Mouse (Mus musculus) lung, adult 2 months (tissue): ENCODE measurements around the gene Kif26b. TPM values are rescaled to one million over a fixed set of nuclear protein-coding genes. Genes with fewer than 3 reads are reported as not detected.

Source experiments
- DNase-seq: peaks from one replicate; pipeline ENCODE4 v3.0.0; 2022
- H3K4me1 ChIP-seq: fragments of 200-500 bp; 2 replicates; pipeline ENCODE4 v1.6.1; 2011; ENCODE audit warnings: low read length; ENCODE audit not compliant: control insufficient read depth, insufficient read depth
- H3K4me3 ChIP-seq: fragments of 200-500 bp; replicated peaks from 2 replicates; pipeline ENCODE3; 2011; ENCODE audit warnings: low read depth, mild to moderate bottlenecking, control low read depth, low read length; ENCODE audit errors: extremely low read depth
- CTCF ChIP-seq: fragments of 200-500 bp; IDR thresholded peaks from 2 replicates; pipeline ENCODE4 v1.5.1; 2011; ENCODE audit warnings: mild to moderate bottlenecking, low read length, control low read depth; ENCODE audit not compliant: insufficient read depth
- POLR2A ChIP-seq: fragments of 200-500 bp; IDR thresholded peaks from 2 replicates; pipeline ENCODE4 v1.6.1; 2011; ENCODE audit warnings: low read depth, mild to moderate bottlenecking, control low read depth, low read length, borderline replicate concordance; ENCODE audit errors: extremely low read depth
- WGBS: fragments of 180-500 bp; shearing (Covaris S2); methylation state at CpG from one replicate; pipeline ENCODE4 v1.1.7; 2018; 5-methylcytosine and 5-hydroxymethylcytosine counted together
- polyA plus RNA-seq: library from polyadenylated mRNA; depleted of rRNA; stranded (reverse); fragments of >200 nt; gene quantifications from 2 replicates; pipeline ENCODE4 v1.2.3, GENCODE M21; 2012

The Kif26b gene
- polyA plus RNA-seq, 1 experiment = 3.6 TPM

GRCm38 (mm10) chr1:178791266-178791665 is 262.3 kb downstream of the Kif26b start:
- no peak for DNase-seq
- no peak for TF ChIP-seq POLR2A
- no peak for TF ChIP-seq CTCF
- Histone ChIP-seq H3K4me3 (no peak overlapping the region), H3K4me1 (no peaks in the 10 kb centered on the region)
- WGBS = 35% methylated on average over 1 of the region's 1 CpGs

DNA sequence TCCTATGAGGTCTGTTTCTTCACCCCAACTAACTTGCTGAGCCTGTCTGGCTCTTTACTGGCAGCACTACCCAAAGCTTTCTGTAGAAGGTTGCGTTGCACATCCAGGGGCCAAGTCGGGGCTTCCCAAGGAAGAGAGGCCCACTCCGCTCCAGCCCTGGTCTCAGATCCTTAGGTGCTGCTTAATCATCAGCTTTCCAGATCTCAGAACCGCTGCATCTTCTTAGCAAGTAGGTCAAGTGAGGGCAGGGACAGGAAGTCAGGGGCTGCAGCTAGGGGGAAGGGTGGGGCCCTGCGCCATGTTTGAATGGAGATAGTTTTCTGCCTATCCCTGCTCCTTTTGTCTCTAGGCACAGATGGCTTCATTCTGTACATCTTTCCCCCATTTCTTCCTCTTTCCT is 263.8 kb downstream of the Kif26b start:
- TF ChIP-seq POLR2A (no peak), CTCF (no peak)
- Histone ChIP-seq H3K4me1 (no peaks in the 10 kb centered on the region), H3K4me3 (no peak overlapping the region)
- DNase-seq = no peak
- 90% methylated on average over 5 of the region's 5 CpGs for WGBS

DNA sequence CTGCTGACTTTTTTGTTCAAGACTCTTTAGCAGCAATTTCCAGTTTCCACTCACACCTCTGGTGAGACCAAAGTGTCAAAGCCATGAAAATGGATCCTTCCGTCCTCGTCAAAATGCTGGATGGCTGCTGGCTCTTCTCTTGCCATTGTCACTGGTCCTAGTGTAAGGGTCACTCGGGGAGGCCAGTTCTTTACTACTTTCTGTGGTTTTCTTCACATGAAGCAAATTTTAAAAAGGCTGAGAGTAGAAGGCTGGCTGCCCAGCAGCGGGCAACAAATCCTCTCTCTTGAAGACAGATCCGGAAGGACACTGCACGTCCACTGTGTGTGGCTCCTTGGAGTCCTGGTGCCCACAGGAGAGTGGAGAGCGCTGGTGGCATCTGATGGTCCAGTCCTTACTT is 265.9 kb downstream of the Kif26b start:
- WGBS = 91% methylated on average over 7 of the region's 7 CpGs
- TF ChIP-seq POLR2A = no peak
- no peak for TF ChIP-seq CTCF

DNA sequence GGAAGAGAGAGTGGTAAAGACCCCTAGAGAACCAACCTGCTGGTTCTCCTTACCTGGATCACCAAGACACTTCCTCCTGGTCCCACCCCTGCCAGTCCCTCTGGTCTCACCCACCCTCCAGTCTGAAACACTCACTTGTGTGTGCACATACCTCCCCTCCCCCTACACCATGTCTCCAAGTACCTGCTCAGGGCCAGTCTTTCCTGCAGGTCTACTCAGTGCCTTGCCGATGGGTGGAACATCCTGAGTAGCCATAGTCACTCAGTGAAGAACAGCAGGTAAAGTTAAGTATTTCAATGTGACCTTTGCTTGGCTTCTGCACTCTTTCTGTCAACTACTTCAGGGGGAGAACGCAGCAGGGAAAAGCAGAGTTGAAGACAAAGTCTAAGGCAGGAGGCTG is 268.5 kb downstream of the Kif26b start:
- TF ChIP-seq POLR2A (no peak), CTCF (no peak)

More for the DNA sequence above, 265.9 kb downstream of the Kif26b start:
- H3K4me1 ChIP-seq = no peaks in the 10 kb centered on the region
- no peak for DNase-seq
- H3K4me3 ChIP-seq = no peak overlapping the region

DNA sequence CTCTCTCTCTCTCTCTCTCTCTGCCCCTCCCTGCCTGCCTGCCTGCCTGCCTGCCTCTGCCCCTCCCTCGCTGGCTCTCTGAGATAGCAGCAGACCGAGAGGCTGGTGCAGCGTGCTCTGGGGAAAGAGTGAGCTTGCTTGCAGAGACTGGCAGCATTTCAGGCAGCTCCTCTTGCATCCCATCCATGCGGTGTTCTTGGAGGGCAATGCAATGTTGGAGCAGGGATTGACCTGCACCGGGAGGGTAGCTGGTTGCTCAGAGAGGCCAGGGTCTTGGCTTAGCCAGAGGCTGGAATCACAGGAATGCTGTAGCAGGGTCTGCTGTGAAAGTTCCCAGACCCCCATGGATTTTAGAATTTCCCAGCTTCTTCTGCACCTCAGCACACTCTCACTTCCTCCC is 269.4 kb downstream of the Kif26b start:
- WGBS = 6% methylated on average over 5 of the region's 5 CpGs
- TF ChIP-seq CTCF (no peak), POLR2A (no peak)
- Histone ChIP-seq H3K4me3 (no peak overlapping the region), H3K4me1 (no peaks in the 10 kb centered on the region)
- no peak for DNase-seq

More for the DNA sequence above, 268.5 kb downstream of the Kif26b start:
- no peaks in the 10 kb centered on the region for H3K4me1 ChIP-seq
- 68% methylated on average over 2 of the region's 2 CpGs for WGBS
- H3K4me3 ChIP-seq = no peak overlapping the region
- no peak for DNase-seq

DNA sequence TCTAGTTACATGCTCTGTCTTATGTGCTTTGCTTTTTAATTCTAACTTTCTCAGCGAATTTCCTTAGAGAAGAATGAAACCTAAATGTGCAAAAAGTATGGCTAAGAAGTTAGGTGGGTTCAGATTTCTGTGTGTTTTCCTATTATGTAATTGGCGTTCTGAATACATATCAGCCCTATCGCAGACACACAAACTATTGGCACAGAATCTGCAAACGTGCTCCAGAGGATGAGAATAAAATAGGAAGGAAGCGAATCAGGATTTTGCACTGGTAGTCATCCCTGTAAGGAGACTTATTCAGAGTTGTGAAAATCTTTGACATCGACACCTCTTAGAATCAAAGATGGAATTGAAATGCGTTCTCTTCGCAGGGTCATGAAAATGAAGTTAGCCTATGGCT is 270.0 kb downstream of the Kif26b start:
- Histone ChIP-seq H3K4me1 (no peaks in the 10 kb centered on the region), H3K4me3 (no peak overlapping the region)
- TF ChIP-seq CTCF (no peak), POLR2A (no peak)
- 62% methylated on average over 8 of the region's 8 CpGs for WGBS
- no peak for DNase-seq

DNA sequence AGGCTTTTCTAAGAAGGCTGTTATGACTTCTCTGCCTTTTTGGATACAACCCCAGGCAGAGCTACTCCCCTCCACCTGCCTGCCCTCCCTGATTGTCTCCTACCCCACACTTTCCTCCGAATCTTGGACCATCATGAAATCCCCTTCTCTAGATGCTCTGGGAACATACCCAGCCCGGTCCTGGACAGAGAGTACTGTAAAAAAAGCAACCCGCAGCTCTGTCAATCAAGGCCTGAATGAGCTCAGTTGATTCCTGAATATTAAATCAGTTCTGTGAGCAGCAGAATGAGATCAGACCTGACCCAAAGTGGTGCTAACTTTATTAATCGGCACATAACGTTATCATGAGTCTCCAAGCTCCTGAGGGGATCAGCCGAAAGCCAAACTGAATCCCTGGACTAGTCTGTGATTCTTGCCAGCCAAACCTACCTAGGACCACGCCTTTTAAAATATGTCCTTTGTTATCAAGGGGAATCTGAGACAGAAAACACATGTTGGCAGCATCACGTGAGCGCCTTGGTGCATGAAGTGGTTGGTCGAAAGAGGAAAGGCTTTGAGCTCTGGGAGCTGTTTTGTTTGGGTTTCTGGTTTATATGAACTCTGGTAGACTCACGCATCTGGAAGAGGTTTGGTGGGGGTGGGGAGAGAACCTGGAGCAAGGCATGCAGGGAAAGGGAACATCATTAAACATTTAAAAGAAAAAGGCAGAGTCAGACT is 271.1 kb downstream of the Kif26b start:
- Histone ChIP-seq H3K4me1 (no peaks in the 10 kb centered on the region), H3K4me3 (no peak overlapping the region)
- no peak for DNase-seq
- TF ChIP-seq CTCF (no peak), POLR2A (no peak)
- WGBS = 66% methylated on average over 11 of the region's 11 CpGs

DNA sequence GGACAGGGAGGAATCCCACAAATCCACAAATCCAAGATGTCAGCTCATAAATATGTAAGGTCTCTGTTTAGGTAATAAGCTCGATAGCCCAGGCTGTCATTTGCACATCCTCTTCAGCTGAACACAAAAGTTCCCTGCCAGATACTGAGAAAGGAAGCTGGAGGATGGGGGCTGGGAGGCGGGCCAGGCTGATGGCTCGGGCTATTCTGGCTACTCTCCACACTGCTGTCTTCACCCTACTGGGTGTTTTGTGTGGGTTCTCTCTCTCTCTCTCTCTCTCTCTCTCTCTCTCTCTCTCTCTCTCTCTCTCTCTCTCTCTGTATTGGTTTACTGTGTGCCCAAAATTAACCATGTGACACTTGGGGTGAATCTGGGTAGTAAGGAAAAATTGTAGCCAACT is 274.2 kb downstream of the Kif26b start:
- Histone ChIP-seq H3K4me3 (no peak overlapping the region), H3K4me1 (no peaks in the 10 kb centered on the region)
- TF ChIP-seq CTCF = no peak
- WGBS = 25% methylated on average over 3 of the region's 3 CpGs
- no peak for DNase-seq

- WGBS = 78% methylated on average over 6 of the region's 6 CpGs
- TF ChIP-seq CTCF = no peak
- TF ChIP-seq POLR2A = no peak
- no peaks in the 10 kb centered on the region for H3K4me1 ChIP-seq
- H3K4me3 ChIP-seq = no peak overlapping the region
- no peak for DNase-seq
These were observed 288.6 kb downstream of the Kif26b start for GRCm38 (mm10) chr1:178817476-178817875.

- TF ChIP-seq POLR2A (no peak), CTCF (no peak)
- Histone ChIP-seq H3K4me3 (no peak overlapping the region), H3K4me1 (no peaks in the 10 kb centered on the region)
- no peak for DNase-seq
- 63% methylated on average over 7 of the region's 7 CpGs for WGBS
These were observed 290.1 kb downstream of the Kif26b start for GRCm38 (mm10) chr1:178819060-178819459.

DNA sequence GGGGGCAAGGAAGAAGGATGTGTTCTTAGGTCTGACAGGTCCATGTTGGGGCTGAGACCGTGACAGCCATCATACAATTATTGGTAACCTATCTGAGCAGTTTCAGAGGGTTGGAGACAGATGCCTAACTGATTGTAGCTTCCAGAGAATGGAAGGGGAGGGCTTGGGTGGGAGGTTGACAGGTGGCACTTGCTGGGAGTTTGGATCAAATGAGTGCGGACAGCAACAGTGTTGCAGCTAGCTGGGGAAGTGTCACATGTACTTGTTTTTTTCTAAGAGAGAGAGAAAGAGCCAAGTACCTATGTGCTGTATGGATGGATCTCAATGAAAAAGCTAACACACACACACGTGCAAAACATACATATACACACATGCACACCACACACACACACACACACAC is 291.2 kb downstream of the Kif26b start:
- no peaks in the 10 kb centered on the region for H3K4me1 ChIP-seq
- TF ChIP-seq CTCF (no peak), POLR2A (no peak)
- WGBS = 81% methylated on average over 3 of the region's 3 CpGs
- DNase-seq = no peak
- H3K4me3 ChIP-seq = no peak overlapping the region
